Mouse (Mus musculus) stomach, postnatal 0 days (tissue): Measurements from ENCODE around the gene Elmo1. TPM values are rescaled to one million over a fixed set of nuclear protein-coding genes. Genes with fewer than 3 reads are reported as not detected.
A peak's percentile ranks its signal among the peaks of the same experiment; 100 is the strongest.

Experiments used
- ATAC-seq: fragments of 200-750 bp; cut with Nextera tagmentation; 2 replicates; pipeline ENCODE4 v1.8.0; 2017; ENCODE audit not compliant: low FRiP score, low TSS enrichment
- DNase-seq: peaks from one replicate; pipeline ENCODE4 v3.0.0-alpha.2; 2016; ENCODE audit warnings: low spot score
- H3K27ac ChIP-seq: fragments of 300-500 bp; sonication (generic); replicated peaks from 2 replicates; pipeline ENCODE4 v1.5.1; 2014; ENCODE audit warnings: mild to moderate bottlenecking, control low read depth
- H3K27me3 ChIP-seq: fragments of 300-500 bp; sonication (generic); 2 replicates; pipeline ENCODE4 v1.6.1; 2014; ENCODE audit warnings: low read length; ENCODE audit not compliant: control insufficient read depth, insufficient read depth
- H3K36me3 ChIP-seq: fragments of 300-500 bp; sonication (generic); 2 replicates; pipeline ENCODE4 v1.6.1; 2014; ENCODE audit warnings: low read length, mixed read lengths; ENCODE audit not compliant: control insufficient read depth, insufficient read depth
- H3K4me1 ChIP-seq: fragments of 300-500 bp; sonication (generic); replicated peaks from 2 replicates; pipeline ENCODE4 v1.6.1; 2014; ENCODE audit warnings: antibody characterized with exemption; ENCODE audit not compliant: control insufficient read depth, insufficient read depth
- H3K4me2 ChIP-seq: fragments of 300-500 bp; sonication (generic); replicated peaks from 2 replicates; pipeline ENCODE4 v1.6.1; 2014; ENCODE audit warnings: low read depth, mild to moderate bottlenecking, control low read depth, moderate library complexity
- H3K4me3 ChIP-seq: fragments of 300-500 bp; sonication (generic); 2 replicates; pipeline ENCODE4 v1.5.1; 2014; ENCODE audit warnings: low read depth, low read length, control low read depth
- H3K9ac ChIP-seq: fragments of 300-500 bp; sonication (generic); 2 replicates; pipeline ENCODE4 v1.6.1; 2014; ENCODE audit warnings: mild to moderate bottlenecking, low read length, control low read depth, mixed read lengths
- H3K9me3 ChIP-seq: fragments of 300-500 bp; sonication (generic); 2 replicates; pipeline ENCODE4 v1.6.1; 2016; ENCODE audit warnings: low read length; ENCODE audit not compliant: control insufficient read depth
- CTCF ChIP-seq: IDR thresholded peaks from 2 replicates; pipeline ENCODE4 v1.5.1; 2016; ENCODE audit warnings: antibody characterized with exemption, low read depth, mild to moderate bottlenecking, moderate library complexity
- EP300 ChIP-seq: optimal IDR thresholded peaks from 2 replicates; pipeline ENCODE3; 2016; ENCODE audit warnings: antibody characterized with exemption
- WGBS: fragments of 180-500 bp; shearing (Covaris S2); extraction: QIAGEN DNeasy Blood & Tissue Kit; methylation state at CpG from one replicate; pipeline ENCODE4 v1.1.7; 2014; 5-methylcytosine and 5-hydroxymethylcytosine counted together
- polyA plus RNA-seq: library from polyadenylated mRNA; unstranded; fragments of >200 nt; fragmentation: Nextera tagmentation; extraction: Ambion mirVana; gene quantifications from 2 replicates; pipeline ENCODE4 v1.2.1, GENCODE M21; 2015

The Elmo1 gene
- polyA plus RNA-seq, 1 experiment from 2014 or later: 5.0 TPM

DNA sequence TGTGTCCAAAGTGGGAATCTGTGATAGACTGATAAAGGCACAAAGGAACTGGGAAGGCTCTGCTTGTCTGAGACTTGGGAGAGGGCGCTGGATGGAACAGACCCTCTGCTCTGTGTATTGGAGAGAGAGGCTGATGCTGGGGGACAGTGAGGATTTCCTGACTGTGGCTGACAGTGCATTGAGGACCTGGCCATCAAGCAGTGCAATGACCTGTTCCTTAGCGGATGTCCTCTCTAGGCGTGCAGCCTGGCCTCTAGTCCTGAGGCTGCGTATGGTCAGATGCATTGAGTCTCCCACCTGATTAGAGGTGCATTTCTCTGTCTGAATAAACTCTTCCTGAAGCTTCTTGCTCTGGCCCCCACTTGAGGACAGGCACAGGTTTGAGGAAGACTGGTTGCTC lies 384.2 kb downstream of the Elmo1 start:
- H3K9me3 ChIP-seq: no peaks in the 10 kb centered on the region
- H3K27me3 ChIP-seq: no peaks in the 10 kb centered on the region
- TF ChIP-seq EP300 (no peak), CTCF (no peak)
- H3K4me1 ChIP-seq: no peaks in the 10 kb centered on the region
- no peak overlapping the region for H3K27ac ChIP-seq
- H3K4me2 ChIP-seq: no peak overlapping the region
- H3K9ac ChIP-seq: no peak overlapping the region
- WGBS: 94% methylated on average over 4 of the region's 4 CpGs
- H3K4me3 ChIP-seq: no peak overlapping the region
- ATAC-seq (no peak), DNase-seq (no peak)
- H3K36me3 ChIP-seq: no peaks in the 10 kb centered on the region

DNA sequence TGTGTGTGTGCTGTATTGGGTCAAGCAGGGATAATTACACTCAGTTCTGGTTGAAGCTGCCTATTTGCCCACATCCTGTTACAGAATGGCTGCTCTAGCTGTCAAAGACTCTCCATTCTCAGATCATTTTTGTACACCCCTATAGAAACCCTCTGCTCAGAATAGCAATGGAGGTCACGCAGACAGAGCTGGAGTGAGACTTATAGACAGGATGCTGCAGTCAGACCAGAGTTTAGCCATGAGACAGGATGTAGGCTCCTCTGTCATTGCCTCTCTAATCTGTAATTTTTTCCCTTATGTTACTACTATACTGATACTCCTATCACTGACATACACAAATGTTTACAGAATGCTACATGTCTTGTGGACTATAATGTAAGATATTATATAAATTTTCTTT lies 391.4 kb downstream of the Elmo1 start:
- H3K4me1 ChIP-seq: no peaks in the 10 kb centered on the region
- H3K36me3 ChIP-seq: no peaks in the 10 kb centered on the region
- ATAC-seq (no peak), DNase-seq (no peak)
- H3K4me3 ChIP-seq: no peak overlapping the region
- WGBS: 91% methylated on average over 1 of the region's 1 CpGs
- H3K27me3 ChIP-seq: no peaks in the 10 kb centered on the region
- TF ChIP-seq EP300: no peak
- no peak for TF ChIP-seq CTCF
- H3K27ac ChIP-seq: no peak overlapping the region
- no peak overlapping the region for H3K4me2 ChIP-seq
- no peaks in the 10 kb centered on the region for H3K9me3 ChIP-seq
- H3K9ac ChIP-seq: no peak overlapping the region

DNA sequence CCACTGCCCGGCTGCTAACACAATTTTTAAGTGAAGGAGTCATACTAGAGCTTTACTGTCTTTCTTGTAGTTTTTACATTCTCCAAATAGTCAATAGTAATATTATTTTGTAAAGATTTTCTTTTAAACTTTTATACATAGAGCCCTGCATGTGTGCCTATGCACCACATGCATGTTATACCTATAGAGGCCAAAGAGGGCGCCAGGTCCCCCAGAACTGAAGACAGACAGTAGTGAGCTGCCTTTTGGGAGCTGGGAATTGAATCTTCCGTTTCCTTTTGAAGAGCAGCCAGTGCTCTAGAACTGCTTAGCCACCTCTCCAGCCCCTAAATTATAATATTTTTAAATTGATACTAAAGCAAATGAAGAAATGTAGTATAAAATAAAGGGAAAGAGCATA lies 398.7 kb downstream of the Elmo1 start:
- DNase-seq (no peak), ATAC-seq (no peak)
- Histone ChIP-seq H3K27ac (no peak overlapping the region), H3K4me2 (no peak overlapping the region), H3K4me1 (no peaks in the 10 kb centered on the region), H3K27me3 (no peaks in the 10 kb centered on the region), H3K9me3 (no peaks in the 10 kb centered on the region), H3K36me3 (no peaks in the 10 kb centered on the region), H3K4me3 (no peak overlapping the region), H3K9ac (no peak overlapping the region)
- WGBS: 71% methylated on average over 3 of the region's 3 CpGs
- TF ChIP-seq CTCF: peak; percentile 42
- TF ChIP-seq EP300: no peak

DNA sequence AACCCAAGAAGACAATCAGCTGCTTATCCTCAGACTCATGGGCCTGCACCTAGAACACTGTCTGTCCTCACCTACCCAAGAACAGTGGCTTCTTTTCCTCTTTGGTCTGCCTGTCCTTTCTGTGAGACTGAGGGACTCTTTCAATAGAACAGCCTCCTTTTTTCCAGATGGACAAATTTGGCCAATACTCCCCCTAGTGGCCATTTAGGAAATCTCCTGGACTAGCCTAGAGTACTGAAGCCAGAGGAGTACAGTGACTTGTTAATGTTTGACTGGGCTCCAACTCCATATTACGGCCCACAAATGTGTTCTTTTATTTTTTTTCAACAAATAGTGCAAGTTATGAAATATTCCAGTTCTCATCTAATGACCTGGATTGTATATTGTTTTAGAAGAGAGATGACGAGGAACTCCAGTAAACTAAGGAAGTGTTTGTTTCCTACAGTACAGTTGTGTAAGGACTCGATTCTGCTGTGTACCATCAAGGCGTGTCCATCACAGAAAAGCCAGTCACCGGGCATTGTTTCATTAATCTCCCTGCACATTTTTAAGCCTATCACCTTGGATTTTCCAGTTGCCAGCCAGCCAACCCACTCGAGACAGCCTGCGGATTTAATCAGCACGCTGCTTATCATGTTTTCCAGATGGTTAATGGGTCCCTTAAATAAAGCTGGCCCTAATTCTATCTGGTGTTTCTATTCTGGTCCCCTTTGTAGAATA lies 399.5 kb downstream of the Elmo1 start:
- DNase-seq: no peak
- no peaks in the 10 kb centered on the region for H3K9me3 ChIP-seq
- no peaks in the 10 kb centered on the region for H3K27me3 ChIP-seq
- no peaks in the 10 kb centered on the region for H3K36me3 ChIP-seq
- H3K4me1 ChIP-seq: no peaks in the 10 kb centered on the region
- no peak overlapping the region for H3K9ac ChIP-seq
- H3K4me2 ChIP-seq: no peak overlapping the region
- 56% methylated on average over 8 of the region's 8 CpGs for WGBS
- no peak overlapping the region for H3K4me3 ChIP-seq
- peak; percentile 83 for ATAC-seq
- TF ChIP-seq CTCF (peak; percentile 81), EP300 (no peak)
- H3K27ac ChIP-seq: no peak overlapping the region

- ATAC-seq: no peak
- H3K36me3 ChIP-seq: no peaks in the 10 kb centered on the region
- no peaks in the 10 kb centered on the region for H3K27me3 ChIP-seq
- no peak for DNase-seq
- H3K9me3 ChIP-seq: no peaks in the 10 kb centered on the region
- TF ChIP-seq EP300 (no peak), CTCF (no peak)
- WGBS: 69% methylated on average over 5 of the region's 5 CpGs
- no peak overlapping the region for H3K4me2 ChIP-seq
- H3K27ac ChIP-seq: no peak overlapping the region
- no peak overlapping the region for H3K4me3 ChIP-seq
- H3K4me1 ChIP-seq: no peaks in the 10 kb centered on the region
- no peak overlapping the region for H3K9ac ChIP-seq
Measured at GRCm38 (mm10) chr13:20490860-20491594, 400.6 kb downstream of the Elmo1 start.

DNA sequence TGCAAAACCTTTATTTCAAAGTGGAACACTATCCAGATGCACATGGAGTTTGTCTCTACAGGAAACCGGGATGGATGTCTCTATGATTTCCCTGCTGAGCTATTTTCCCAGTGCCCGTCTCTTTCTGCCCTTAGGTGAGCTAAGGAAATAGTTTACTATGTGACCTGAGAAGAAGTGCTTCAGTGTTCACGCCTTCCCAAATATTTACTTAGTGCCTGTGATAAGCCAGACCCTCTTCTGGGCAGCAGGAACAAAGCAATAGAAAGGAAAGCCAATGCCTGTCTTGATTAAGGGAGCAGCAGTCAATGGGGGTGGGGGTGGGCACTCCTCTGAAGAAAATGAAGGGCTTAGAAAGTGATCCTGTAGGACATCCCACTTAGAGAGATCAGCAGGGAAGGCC lies 401.3 kb downstream of the Elmo1 start:
- H3K9me3 ChIP-seq: no peaks in the 10 kb centered on the region
- no peak overlapping the region for H3K4me3 ChIP-seq
- 29% methylated on average over 3 of the region's 3 CpGs for WGBS
- H3K4me1 ChIP-seq: no peaks in the 10 kb centered on the region
- TF ChIP-seq CTCF: no peak
- TF ChIP-seq EP300: no peak
- ATAC-seq (no peak), DNase-seq (no peak)
- H3K27ac ChIP-seq: no peak overlapping the region
- H3K36me3 ChIP-seq: no peaks in the 10 kb centered on the region
- H3K27me3 ChIP-seq: no peaks in the 10 kb centered on the region
- H3K9ac ChIP-seq: no peak overlapping the region
- H3K4me2 ChIP-seq: no peak overlapping the region
